Mouse (Mus musculus) intestine, embryonic 16.5 days (tissue): ENCODE data around the gene Defb26. TPM values are rescaled to one million over a fixed set of nuclear protein-coding genes. Genes with fewer than 3 reads are reported as not detected.

Experiments
- ATAC-seq: fragments of 200-750 bp; cut with Nextera tagmentation; 2 replicates; pipeline ENCODE4 v1.8.0; 2017; ENCODE audit warnings: moderate TSS enrichment, moderate library complexity
- H3K27ac ChIP-seq: fragments of 300-500 bp; sonication (generic); 2 replicates; pipeline ENCODE4 v1.5.1; 2014; ENCODE audit warnings: mild to moderate bottlenecking, low read length
- H3K27me3 ChIP-seq: fragments of 300-500 bp; sonication (generic); replicated peaks from 2 replicates; pipeline ENCODE4 v1.6.1; 2014; ENCODE audit warnings: low read length, control low read depth, mixed read lengths; ENCODE audit not compliant: control insufficient read depth, insufficient read depth
- H3K36me3 ChIP-seq: fragments of 300-500 bp; sonication (generic); 2 replicates; pipeline ENCODE4 v1.6.1; 2014; ENCODE audit warnings: low read length, control low read depth; ENCODE audit not compliant: control insufficient read depth, insufficient read depth
- H3K4me1 ChIP-seq: fragments of 300-500 bp; sonication (generic); 2 replicates; pipeline ENCODE4 v1.6.1; 2014; ENCODE audit warnings: low read length, control low read depth, mixed read lengths; ENCODE audit not compliant: control insufficient read depth, insufficient read depth
- H3K4me2 ChIP-seq: fragments of 300-500 bp; sonication (generic); 2 replicates; pipeline ENCODE4 v1.6.1; 2014; ENCODE audit warnings: low read depth, low read length, control low read depth
- H3K4me3 ChIP-seq: fragments of 300-500 bp; sonication (generic); 2 replicates; pipeline ENCODE4 v1.5.1; 2014; ENCODE audit warnings: mild to moderate bottlenecking, low read length
- H3K9ac ChIP-seq: fragments of 300-500 bp; sonication (generic); 2 replicates; pipeline ENCODE4 v1.6.1; 2014; ENCODE audit warnings: low read depth, low read length
- H3K9me3 ChIP-seq: fragments of 300-500 bp; sonication (generic); 2 replicates; pipeline ENCODE4 v1.6.1; 2016; ENCODE audit warnings: low read length, control low read depth; ENCODE audit not compliant: control insufficient read depth
- WGBS: fragments of 180-500 bp; shearing (Covaris S2); extraction: QIAGEN DNeasy Blood & Tissue Kit; methylation state at CpG from one replicate; pipeline ENCODE4 v1.1.7; 2014; 5-methylcytosine and 5-hydroxymethylcytosine counted together
- polyA plus RNA-seq: library from polyadenylated mRNA; unstranded; fragments of >200 nt; fragmentation: Nextera tagmentation; extraction: Ambion mirVana; gene quantifications from 2 replicates; pipeline ENCODE4 v1.2.1, GENCODE M21; 2015

Defb26 gene
- polyA plus RNA-seq, 1 experiment from 2014 or later, result not detected

GRCm38 (mm10) chr2:152480881-152481280 is 30.6 kb downstream of the Defb26 start:
- Histone ChIP-seq H3K9me3 (no peaks in the 10 kb centered on the region), H3K9ac (no peak overlapping the region), H3K4me3 (no peak overlapping the region), H3K4me2 (no peak overlapping the region), H3K36me3 (no peaks in the 10 kb centered on the region), H3K4me1 (no peaks in the 10 kb centered on the region), H3K27me3 (no peaks in the 10 kb centered on the region), H3K27ac (no peak overlapping the region)
- no peak for ATAC-seq
- 84% methylated on average over 3 of the region's 3 CpGs for WGBS

GRCm38 (mm10) chr2:152476763-152477162 is 34.7 kb downstream of the Defb26 start, which contains the start of gene Defb20:
Gene Defb20 (plus strand): TSS chr2:152477063.
- Histone ChIP-seq H3K27me3 (no peaks in the 10 kb centered on the region), H3K4me3 (no peak within 1 kb of the TSS), H3K4me2 (no peak within 1 kb of the TSS), H3K9me3 (no peaks in the 10 kb centered on the region), H3K4me1 (no peaks in the 10 kb centered on the region), H3K9ac (no peak within 1 kb of the TSS), H3K36me3 (no peaks in the 10 kb centered on the region), H3K27ac (no peak within 1 kb of the TSS)
- ATAC-seq, result no peak
- whole genome bisulfite sequencing, result 51% methylated on average over 2 of the region's 2 CpGs

DNA sequence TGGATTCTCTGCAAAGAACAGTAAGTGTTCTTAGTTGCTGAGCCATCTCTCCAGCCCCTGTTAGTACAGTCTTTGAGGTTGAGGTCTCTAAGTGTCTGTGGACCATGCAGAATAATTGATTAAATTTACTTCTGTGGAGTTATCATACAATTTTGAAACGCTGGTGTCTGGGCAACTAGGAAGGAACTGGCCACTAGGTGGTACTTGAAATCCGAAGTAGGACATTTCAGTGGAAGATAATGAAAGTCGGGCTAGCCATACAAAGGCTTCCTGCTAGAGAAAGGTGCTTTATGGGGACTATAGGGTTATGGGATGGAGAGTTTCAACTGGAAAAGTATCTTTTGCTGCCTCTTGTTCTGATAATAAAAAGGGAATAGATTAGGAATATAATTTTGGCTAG is 39.1 kb downstream of the Defb26 start:
- no peak overlapping the region for H3K9ac ChIP-seq
- 32% methylated on average over 3 of the region's 3 CpGs for WGBS

DNA sequence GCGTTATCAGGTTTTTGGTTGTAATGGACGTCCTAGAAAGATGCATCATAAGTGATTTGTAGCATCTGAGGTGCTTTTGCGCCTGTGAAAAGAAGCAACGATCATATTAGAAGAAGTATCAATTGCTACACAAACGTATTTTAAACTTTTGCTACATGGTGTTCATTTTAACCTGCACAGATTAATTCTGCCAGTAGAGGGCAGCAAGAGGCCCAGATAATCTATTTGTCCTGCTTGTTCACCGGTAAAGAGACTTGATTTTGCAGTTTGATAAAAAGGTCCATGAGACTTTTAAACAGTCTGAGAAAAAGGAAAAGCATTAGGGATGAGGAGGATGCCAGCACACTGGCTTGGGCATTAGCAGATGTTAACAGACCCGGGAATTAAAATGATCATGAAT is 40.5 kb downstream of the Defb26 start:
- Histone ChIP-seq H3K4me3 (no peak overlapping the region), H3K4me1 (no peaks in the 10 kb centered on the region), H3K27ac (no peak overlapping the region), H3K9me3 (no peaks in the 10 kb centered on the region), H3K4me2 (no peak overlapping the region), H3K9ac (no peak overlapping the region), H3K36me3 (no peaks in the 10 kb centered on the region), H3K27me3 (no peaks in the 10 kb centered on the region)
- 34% methylated on average over 7 of the region's 7 CpGs for WGBS
- ATAC-seq, result no peak

More for the DNA sequence above, 39.1 kb downstream of the Defb26 start:
- no peak for ATAC-seq
- Histone ChIP-seq H3K9me3 (no peaks in the 10 kb centered on the region), H3K4me3 (no peak overlapping the region), H3K36me3 (no peaks in the 10 kb centered on the region), H3K27me3 (no peaks in the 10 kb centered on the region), H3K4me2 (no peak overlapping the region), H3K4me1 (no peaks in the 10 kb centered on the region), H3K27ac (no peak overlapping the region)

GRCm38 (mm10) chr2:152464570-152465150 is 46.8 kb downstream of the Defb26 start, which contains the start of gene Defb23:
Gene Defb23 (minus strand): TSS chr2:152464620.
- Histone ChIP-seq H3K9ac (no peak within 1 kb of the TSS), H3K36me3 (no peaks in the 10 kb centered on the region), H3K27me3 (no peaks in the 10 kb centered on the region), H3K4me3 (no peak within 1 kb of the TSS), H3K27ac (no peak within 1 kb of the TSS), H3K4me2 (no peak within 1 kb of the TSS), H3K9me3 (0 out of 2 replicates have a peak, but pooled peaks cover 3% of the 10 kb centered on the region), H3K4me1 (no peaks in the 10 kb centered on the region)
- no peak for ATAC-seq
- 86% methylated on average over 3 of the region's 3 CpGs for WGBS

GRCm38 (mm10) chr2:152459241-152459640 is 52.3 kb downstream of the Defb26 start:
- Histone ChIP-seq H3K36me3 (no peaks in the 10 kb centered on the region), H3K4me1 (no peaks in the 10 kb centered on the region), H3K27me3 (no peaks in the 10 kb centered on the region), H3K4me2 (no peak overlapping the region), H3K9me3 (no peaks in the 10 kb centered on the region), H3K27ac (no peak overlapping the region), H3K9ac (no peak overlapping the region), H3K4me3 (no peak overlapping the region)
- WGBS, result 45% methylated on average over 13 of the region's 13 CpGs
- no peak for ATAC-seq

Other genes with a start within 250 kb of the Defb26 start
- 35.8 and 37.7 TPM in 2 replicates for gene Tbc1d20, start 217.9 kb downstream of the Defb26 start, polyA plus RNA-seq
- gene Rbck1, start 179.0 kb downstream of the Defb26 start, polyA plus RNA-seq, result 82.5 and 83.2 TPM in 2 replicates
- 4.4 and 7.1 TPM in 2 replicates for gene Trib3, start 167.7 kb downstream of the Defb26 start, polyA plus RNA-seq
- gene Nrsn2, start 135.1 kb downstream of the Defb26 start, polyA plus RNA-seq, result 2.5 and 2.7 TPM in 2 replicates
- 3.5 and 3.6 TPM in 2 replicates for gene Sox12, start 113.6 kb downstream of the Defb26 start, polyA plus RNA-seq
- 20.7 and 21.2 TPM in 2 replicates for gene Zcchc3, start 96.7 kb downstream of the Defb26 start, polyA plus RNA-seq
- gene 6820408C15Rik, start 96.1 kb downstream of the Defb26 start, polyA plus RNA-seq, result 0.54 and 0.79 TPM in 2 replicates
- not detected in 2 replicates for gene Defb23, start 47.1 kb downstream of the Defb26 start, polyA plus RNA-seq
- not detected in 2 replicates for gene Defb20, start 34.6 kb downstream of the Defb26 start, polyA plus RNA-seq
- gene Defb22, start 21.6 kb downstream of the Defb26 start, polyA plus RNA-seq, result not detected in 2 replicates
- not detected in 2 replicates for gene Defb28, start 6.6 kb upstream of the Defb26 start, polyA plus RNA-seq
- gene Defb29, start 28.4 kb upstream of the Defb26 start, polyA plus RNA-seq, result not detected in 2 replicates
- gene Gm17416, start 57.6 kb upstream of the Defb26 start, polyA plus RNA-seq, result not detected in 2 replicates
- gene Defb21, start 61.1 kb upstream of the Defb26 start, polyA plus RNA-seq, result not detected in 2 replicates
- not detected in 2 replicates for gene Defb19, start 68.6 kb upstream of the Defb26 start, polyA plus RNA-seq
- not detected in 2 replicates for gene Defb45, start 87.7 kb upstream of the Defb26 start, polyA plus RNA-seq
- not detected in 2 replicates for gene Defb36, start 92.6 kb upstream of the Defb26 start, polyA plus RNA-seq
- gene Defb25, start 111.4 kb upstream of the Defb26 start, polyA plus RNA-seq, result 0.61 and 1.5 TPM in 2 replicates
- 9.4 and 10.2 TPM in 2 replicates for gene Rem1, start 115.3 kb upstream of the Defb26 start, polyA plus RNA-seq
- gene H13, start 157.8 kb upstream of the Defb26 start, polyA plus RNA-seq, result 116 and 119 TPM in 2 replicates
- gene Mcts2, start 175.3 kb upstream of the Defb26 start, polyA plus RNA-seq, result 18.9 and 25.1 TPM in 2 replicates
- gene Id1, start 224.6 kb upstream of the Defb26 start, polyA plus RNA-seq, result 96.1 and 107 TPM in 2 replicates
- gene Cox4i2, start 242.5 kb upstream of the Defb26 start, polyA plus RNA-seq, result 14.8 and 15.3 TPM in 2 replicates